In the genomic region with DNA sequence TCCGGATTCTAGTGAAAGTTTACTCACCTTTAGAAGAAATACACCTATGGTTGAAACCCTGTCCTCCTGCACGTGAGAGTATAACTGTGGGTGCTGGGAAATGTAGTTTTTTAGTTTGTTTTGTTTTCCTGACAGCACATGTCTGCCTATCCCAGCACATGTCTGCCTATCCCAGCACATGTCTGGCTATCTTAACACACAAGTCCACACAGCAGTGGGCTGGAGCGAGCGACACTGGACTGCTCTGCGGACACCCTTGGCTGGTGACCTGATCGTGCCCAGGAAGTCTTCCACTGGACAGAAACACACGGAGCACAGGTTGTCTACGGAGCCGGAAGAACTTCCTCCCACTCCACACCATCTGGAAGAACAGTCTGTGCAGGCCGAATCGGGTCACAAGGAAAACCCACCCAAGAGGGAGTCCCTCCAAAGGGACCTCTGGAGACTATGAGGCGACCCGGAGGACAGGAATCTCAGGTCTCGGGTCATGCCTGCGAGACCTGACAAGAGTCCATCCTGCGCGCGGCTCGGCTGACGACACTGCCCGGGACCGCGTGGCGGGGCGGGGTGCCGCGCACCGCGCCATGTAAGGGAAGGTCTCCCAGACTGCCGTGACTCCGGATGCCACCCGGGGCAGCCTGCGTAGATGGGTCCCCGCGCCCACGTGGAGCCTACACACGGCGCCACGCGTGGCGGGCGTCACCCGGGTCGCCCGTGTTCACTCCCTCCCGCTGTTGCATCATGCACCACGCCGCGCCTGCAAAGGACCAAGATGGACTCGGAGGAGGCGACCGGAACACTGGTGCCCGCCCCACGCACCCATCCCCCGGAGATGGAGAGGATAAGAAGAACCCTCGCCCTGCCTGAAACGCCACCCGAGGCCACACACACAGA, we compare ENCODE assay signal across 8 mouse cellular contexts. TPM values are rescaled to one million over a fixed set of nuclear protein-coding genes. Genes with fewer than 3 reads are reported as not detected.
DNase-seq lines count a peak whose midpoint lies in the region; ATAC-seq lines count a peak whose summit lies in the region.

No protein-coding gene starts in this region.

- H3K9me3 ChIP-seq in intestine, embryonic 14.5 days (ENCODE audit: control insufficient read depth, low read length): no peaks in the 10 kb centered on the region
- no peaks in the 10 kb centered on the region for H3K9me3 ChIP-seq in midbrain, embryonic 16.5 days (replicated peaks; ENCODE audit: control insufficient read depth, low read length, poor library complexity, severe bottlenecking)
- no peaks in the 10 kb centered on the region for H3K9me3 ChIP-seq in stomach, embryonic 16.5 days (replicated peaks; ENCODE audit: control insufficient read depth, low read length)

- H3K27me3 ChIP-seq in intestine, embryonic 14.5 days (replicated peaks; ENCODE audit: control insufficient read depth, insufficient read depth, low read length): no peaks in the 10 kb centered on the region
- no peaks in the 10 kb centered on the region; the same call in 1 of the 2 replicates for H3K27me3 ChIP-seq in midbrain, embryonic 16.5 days (ENCODE audit: control insufficient read depth, insufficient read depth, low read depth, low read length)
- H3K27me3 ChIP-seq in stomach, embryonic 16.5 days (ENCODE audit: control insufficient read depth, insufficient read depth, low read length): no peaks in the 10 kb centered on the region

- peaks cover 2% of the 10 kb centered on the region; the same call in 1 of the 2 replicates for H3K36me3 ChIP-seq in intestine, embryonic 14.5 days (ENCODE audit: control insufficient read depth, insufficient read depth, low read length)
- no peaks in the 10 kb centered on the region for H3K36me3 ChIP-seq in midbrain, embryonic 16.5 days (ENCODE audit: control insufficient read depth, insufficient read depth, low read length)
- H3K36me3 ChIP-seq in stomach, embryonic 16.5 days (ENCODE audit: control insufficient read depth, insufficient read depth, low read length): no peaks in the 10 kb centered on the region

- peak overlapping the region; percentile 97 for H3K4me2 ChIP-seq in intestine, embryonic 14.5 days (ENCODE audit: low read length)
- H3K4me2 ChIP-seq in midbrain, embryonic 16.5 days (ENCODE audit: low read length): peak overlapping the region; percentile 68
- H3K4me2 ChIP-seq in stomach, embryonic 16.5 days (ENCODE audit: low read depth, low read length): peak overlapping the region; percentile 91

- 2% methylated on average over 58 of the region's 58 CpGs for WGBS in intestine, embryonic 14.5 days
- 2% methylated on average over 58 of the region's 58 CpGs for WGBS in midbrain, embryonic 16.5 days
- 1% methylated on average over 58 of the region's 58 CpGs for WGBS in stomach, embryonic 16.5 days

- H3K4me1 ChIP-seq in intestine, embryonic 14.5 days (replicated peaks; ENCODE audit: control insufficient read depth, insufficient read depth, low read length): peaks cover 6% of the 10 kb centered on the region; the same call in 1 of the 2 replicates
- peaks cover 10% of the 10 kb centered on the region for H3K4me1 ChIP-seq in midbrain, embryonic 16.5 days (ENCODE audit: control insufficient read depth, insufficient read depth, low read length)
- peaks cover 11% of the 10 kb centered on the region; the same call in 1 of the 2 replicates for H3K4me1 ChIP-seq in stomach, embryonic 16.5 days (ENCODE audit: control insufficient read depth, insufficient read depth, low read length)

- H3K4me3 ChIP-seq in intestine, embryonic 14.5 days (ENCODE audit: low read depth, low read length): peak overlapping the region; percentile 77
- H3K4me3 ChIP-seq in midbrain, embryonic 16.5 days (ENCODE audit: low read depth, low read length): peak overlapping the region; percentile 81
- peak overlapping the region; percentile 86 for H3K4me3 ChIP-seq in stomach, embryonic 16.5 days (replicated peaks; ENCODE audit: low read length)

- intact Hi-C loops in gastrocnemius, postnatal 36 days (cut with DNase I): no loop called here

- peak overlapping the region; percentile 83 for H3K27ac ChIP-seq in intestine, embryonic 14.5 days (ENCODE audit: low read depth)
- H3K27ac ChIP-seq in midbrain, embryonic 16.5 days (ENCODE audit: low read length): peak overlapping the region; percentile 71
- H3K27ac ChIP-seq in stomach, embryonic 16.5 days (ENCODE audit: low read length): peak overlapping the region; percentile 88

- ATAC-seq in intestine, embryonic 14.5 days (replicated peaks; ENCODE audit: low FRiP score, low TSS enrichment, low read depth): peak; percentile 79
- peak; percentile 80 for ATAC-seq in midbrain, embryonic 16.5 days
- ATAC-seq in stomach, embryonic 16.5 days (ENCODE audit: insufficient read depth, low FRiP score): peak; percentile 59

- peak overlapping the region; percentile 87 for H3K9ac ChIP-seq in intestine, embryonic 14.5 days (ENCODE audit: low read length)
- peak overlapping the region; percentile 81 for H3K9ac ChIP-seq in midbrain, embryonic 16.5 days (ENCODE audit: low read depth, low read length)
- peak overlapping the region; percentile 85 for H3K9ac ChIP-seq in stomach, embryonic 16.5 days (ENCODE audit: low read length)

- peak; percentile 11 for DNase-seq in gastrocnemius, adult 18-20 months (ENCODE audit: low spot score)
- DNase-seq in gastrocnemius, postnatal 36 days: no peak
- DNase-seq in cerebellum, postnatal 10 days: peak; percentile 60 to 66
- peak; percentile 56 for DNase-seq in gastrocnemius, postnatal 10 days
- DNase-seq in intestine, embryonic 14.5 days (ENCODE audit: low spot score): peak; percentile 85
- peak; percentile 61 for DNase-seq in liver

RNA-seq across cellular contexts. Expression of gene Slc7a1, which starts 0.7 kb away (rescaled TPM):
- 1 to 10 TPM; 1.3 to 2.2 TPM for total RNA-seq in gastrocnemius, adult 18-20 months (2021)
- 1 to 10 TPM; 1.9 to 2.8 TPM for total RNA-seq in gastrocnemius, postnatal 36 days (2021)
- 1 to 10 TPM; 8.0 to 9.8 TPM for total RNA-seq in gastrocnemius, postnatal 10 days (2021)
- polyA plus RNA-seq in intestine, embryonic 14.5 days (2014; fragmentation: Nextera tagmentation; extraction: Ambion mirVana): 36.9 and 43.8 TPM in 2 replicates
- polyA plus RNA-seq in midbrain, embryonic 16.5 days (2015; fragmentation: Nextera tagmentation; extraction: Ambion mirVana): 40.5 and 46.1 TPM in 2 replicates
- 24.8 and 25.0 TPM in 2 replicates for polyA plus RNA-seq in stomach, embryonic 16.5 days (2015; fragmentation: Nextera tagmentation; extraction: Ambion mirVana)

Comparison
In these comparisons a context has a peak if more than half of its experiments do, and no peak if none do; other contexts are left out.
1. DNase-seq: peak in gastrocnemius, adult 18-20 months (single experiment), cerebellum, postnatal 10 days (2 of 2), gastrocnemius, postnatal 10 days (single experiment), intestine, embryonic 14.5 days (single experiment) and liver (single experiment); none in gastrocnemius, postnatal 36 days (0 of 2).
2. Peak in every context shown above with its lines, with median percentiles within 50 percentile points of each other: ATAC-seq, H3K27ac ChIP-seq, H3K4me2 ChIP-seq, H3K4me3 ChIP-seq and H3K9ac ChIP-seq.